Mouse (Mus musculus) forebrain, embryonic 15.5 days (tissue): ENCODE results near the gene Trim54. TPM values are rescaled to one million over a fixed set of nuclear protein-coding genes. Genes with fewer than 3 reads are reported as not detected.

Experiments
- ATAC-seq: fragments of 200-750 bp; cut with Nextera tagmentation; replicated peaks from 2 replicates; pipeline ENCODE4 v1.8.0; 2017; ENCODE audit warnings: mild to moderate bottlenecking, moderate TSS enrichment, moderate library complexity
- H3K27ac ChIP-seq: fragments of 300-500 bp; sonication (generic); replicated peaks from 2 replicates; pipeline ENCODE4 v1.5.1; 2015; ENCODE audit warnings: mild to moderate bottlenecking, inconsistent platforms
- H3K27me3 ChIP-seq: fragments of 300-500 bp; sonication (generic); 2 replicates; pipeline ENCODE4 v1.6.1; 2015; ENCODE audit warnings: inconsistent platforms
- H3K36me3 ChIP-seq: fragments of 300-500 bp; sonication (generic); 2 replicates; pipeline ENCODE4 v1.6.1; 2015; ENCODE audit warnings: mild to moderate bottlenecking, inconsistent platforms
- H3K4me1 ChIP-seq: fragments of 300-500 bp; sonication (generic); 2 replicates; pipeline ENCODE4 v1.6.1; 2015; ENCODE audit warnings: inconsistent platforms
- H3K4me2 ChIP-seq: fragments of 300-500 bp; sonication (generic); replicated peaks from 2 replicates; pipeline ENCODE4 v1.6.1; 2015; ENCODE audit warnings: mild to moderate bottlenecking, inconsistent platforms
- H3K4me3 ChIP-seq: fragments of 300-500 bp; sonication (generic); 2 replicates; pipeline ENCODE4 v1.5.1; 2015; ENCODE audit warnings: mild to moderate bottlenecking, inconsistent platforms
- H3K9ac ChIP-seq: fragments of 300-500 bp; sonication (generic); replicated peaks from 2 replicates; pipeline ENCODE4 v1.6.1; 2015; ENCODE audit warnings: mild to moderate bottlenecking, inconsistent platforms
- H3K9me3 ChIP-seq: fragments of 300-500 bp; sonication (generic); 2 replicates; pipeline ENCODE4 v1.6.1; 2016; ENCODE audit warnings: inconsistent platforms
- WGBS: fragments of 180-500 bp; shearing (Covaris S2); methylation state at CpG from one replicate; pipeline ENCODE4 v1.1.7; 2015; ENCODE audit warnings: mixed read lengths; 5-methylcytosine and 5-hydroxymethylcytosine counted together
- polyA plus RNA-seq: library from polyadenylated mRNA; unstranded; fragments of >200 nt; fragmentation: Nextera tagmentation; extraction: Ambion mirVana; gene quantifications from 2 replicates; pipeline ENCODE4 v1.2.1, GENCODE M21; 2015

The Trim54 gene
- polyA plus RNA-seq, 1 experiment from 2014 or later: not detected

- Histone ChIP-seq H3K9me3 (no peaks in the 10 kb centered on the region), H3K4me3 (no peak overlapping the region), H3K27ac (no peak overlapping the region), H3K36me3 (peaks cover 89% of the 10 kb centered on the region), H3K9ac (no peak overlapping the region), H3K4me1 (no peaks in the 10 kb centered on the region), H3K4me2 (no peak overlapping the region), H3K27me3 (no peaks in the 10 kb centered on the region)
- no peak for ATAC-seq
Observed at GRCm38 (mm10) chr5:31162462-31162861, 46.0 kb downstream of the Trim54 start.

- Histone ChIP-seq H3K4me3 (no peak overlapping the region), H3K9ac (no peak overlapping the region), H3K27ac (no peak overlapping the region), H3K4me2 (no peak overlapping the region), H3K36me3 (peaks cover 89% of the 10 kb centered on the region), H3K27me3 (no peaks in the 10 kb centered on the region), H3K4me1 (no peaks in the 10 kb centered on the region), H3K9me3 (no peaks in the 10 kb centered on the region)
- 83% methylated on average over 1 of the region's 1 CpGs for WGBS
- no peak for ATAC-seq
Observed at GRCm38 (mm10) chr5:31164878-31165277, 48.4 kb downstream of the Trim54 start.

- no peaks in the 10 kb centered on the region for H3K4me1 ChIP-seq
- H3K9ac ChIP-seq: no peak overlapping the region
- H3K9me3 ChIP-seq: no peaks in the 10 kb centered on the region
- peaks cover 93% of the 10 kb centered on the region for H3K36me3 ChIP-seq
- H3K27me3 ChIP-seq: no peaks in the 10 kb centered on the region
- ATAC-seq: no peak
- H3K4me3 ChIP-seq: no peak overlapping the region
- no peak overlapping the region for H3K4me2 ChIP-seq
- no peak overlapping the region for H3K27ac ChIP-seq
- 85% methylated on average over 4 of the region's 4 CpGs for WGBS
Observed at GRCm38 (mm10) chr5:31168630-31169029, 52.1 kb downstream of the Trim54 start.

- peak overlapping the region; percentile 99 for H3K27ac ChIP-seq
- H3K4me1 ChIP-seq: peaks cover 22% of the 10 kb centered on the region
- H3K9me3 ChIP-seq: no peaks in the 10 kb centered on the region
- WGBS: under 1% methylated on average over 25 of the region's 25 CpGs
- H3K27me3 ChIP-seq: no peaks in the 10 kb centered on the region
- peaks cover under 1% of the 10 kb centered on the region; the same call in 1 of the 2 replicates for H3K36me3 ChIP-seq
- H3K9ac ChIP-seq: peak overlapping the region; percentile 82
- ATAC-seq: peak; percentile 67
- peak overlapping the region; percentile 92 for H3K4me3 ChIP-seq
- peak overlapping the region; percentile 98 for H3K4me2 ChIP-seq
Observed at GRCm38 (mm10) chr5:31179301-31179765, 62.8 kb downstream of the Trim54 start.

GRCm38 (mm10) chr5:31179766-31180630 lies 63.5 kb downstream of the Trim54 start, which contains the start of the genes Gm29609 and Gtf3c2:
TSS of gene Gm29609 (minus strand) at chr5:31179911.
TSS of gene Gtf3c2 (minus strand) at chr5:31180144.
- Histone ChIP-seq H3K4me1 (peaks cover 22% of the 10 kb centered on the region), H3K36me3 (no peaks in the 10 kb centered on the region; the same call in 1 of the 2 replicates), H3K9ac (peak within 1 kb of the TSS; percentile 82), H3K4me3 (peak within 1 kb of the TSS; percentile 92), H3K9me3 (no peaks in the 10 kb centered on the region), H3K27ac (peak within 1 kb of the TSS; percentile 99), H3K4me2 (peak within 1 kb of the TSS; percentile 98), H3K27me3 (no peaks in the 10 kb centered on the region)
- under 1% methylated on average over 59 of the region's 59 CpGs for WGBS
- peak; percentile 99 for ATAC-seq

- no peak overlapping the region for H3K9ac ChIP-seq
- no peak overlapping the region for H3K4me2 ChIP-seq
- H3K4me3 ChIP-seq: no peak overlapping the region
- no peak overlapping the region for H3K27ac ChIP-seq
- no peaks in the 10 kb centered on the region for H3K27me3 ChIP-seq
- no peak for ATAC-seq
- H3K36me3 ChIP-seq: no peaks in the 10 kb centered on the region
- no peaks in the 10 kb centered on the region for H3K9me3 ChIP-seq
- 94% methylated on average over 9 of the region's 9 CpGs for WGBS
- H3K4me1 ChIP-seq: peaks cover 22% of the 10 kb centered on the region
Observed at GRCm38 (mm10) chr5:31181183-31181770, 64.8 kb downstream of the Trim54 start.

GRCm38 (mm10) chr5:31183678-31184077 lies 67.2 kb downstream of the Trim54 start:
- Histone ChIP-seq H3K27ac (no peak overlapping the region), H3K27me3 (no peaks in the 10 kb centered on the region), H3K4me3 (no peak overlapping the region), H3K4me1 (peaks cover 10% of the 10 kb centered on the region), H3K9me3 (no peaks in the 10 kb centered on the region), H3K36me3 (peaks cover 20% of the 10 kb centered on the region), H3K9ac (no peak overlapping the region), H3K4me2 (no peak overlapping the region)
- WGBS: 69% methylated on average over 4 of the region's 4 CpGs
- no peak for ATAC-seq

Other genes starting within 250 kb of the Trim54 start
- 48.1 and 50.9 TPM in 2 replicates for gene Tmem214, start 248.7 kb upstream of the Trim54 start, polyA plus RNA-seq
- 23.2 and 23.9 TPM in 2 replicates for gene Agbl5, start 228.0 kb upstream of the Trim54 start, polyA plus RNA-seq
- gene Ost4, start 208.9 kb upstream of the Trim54 start, polyA plus RNA-seq: 243 and 273 TPM in 2 replicates
- gene Emilin1, start 203.3 kb upstream of the Trim54 start, polyA plus RNA-seq: 12.0 and 12.9 TPM in 2 replicates
- 5.1 and 5.5 TPM in 2 replicates for gene Khk, start 195.3 kb upstream of the Trim54 start, polyA plus RNA-seq
- 15.9 and 18.5 TPM in 2 replicates for gene Cgref1, start 171.1 kb upstream of the Trim54 start, polyA plus RNA-seq
- 123 and 127 TPM in 2 replicates for gene Preb, start 156.4 kb upstream of the Trim54 start, polyA plus RNA-seq
- gene Tcf23, start 148.1 kb upstream of the Trim54 start, polyA plus RNA-seq: not detected in 2 replicates
- 144 and 153 TPM in 2 replicates for gene Atraid, start 68.4 kb upstream of the Trim54 start, polyA plus RNA-seq
- gene Slc5a6, start 67.8 kb upstream of the Trim54 start, polyA plus RNA-seq: 13.6 and 16.0 TPM in 2 replicates
- 17.6 and 19.8 TPM in 2 replicates for gene Cad, start 61.9 kb upstream of the Trim54 start, polyA plus RNA-seq
- gene Dnajc5g, start 10.4 kb upstream of the Trim54 start, polyA plus RNA-seq: not detected in 2 replicates
- gene Slc30a3, start 8.5 kb upstream of the Trim54 start, polyA plus RNA-seq: 1.5 and 2.2 TPM in 2 replicates
- gene Ucn, start 22.1 kb downstream of the Trim54 start, polyA plus RNA-seq: not detected in 2 replicates
- 54.6 and 54.8 TPM in 2 replicates for gene Mpv17, start 37.5 kb downstream of the Trim54 start, polyA plus RNA-seq
- 1.2 and 1.8 TPM in 2 replicates for gene Gm29609, start 63.2 kb downstream of the Trim54 start, polyA plus RNA-seq
- gene Gtf3c2, start 63.4 kb downstream of the Trim54 start, polyA plus RNA-seq: 69.5 and 75.4 TPM in 2 replicates
- 138 and 143 TPM in 2 replicates for gene Snx17, start 76.5 kb downstream of the Trim54 start, polyA plus RNA-seq
- 78.8 and 87.0 TPM in 2 replicates for gene Eif2b4, start 76.7 kb downstream of the Trim54 start, polyA plus RNA-seq
- gene Zfp513, start 85.6 kb downstream of the Trim54 start, polyA plus RNA-seq: 16.3 and 17.7 TPM in 2 replicates
- gene Ppm1g, start 104.0 kb downstream of the Trim54 start, polyA plus RNA-seq: 170 TPM in 2 replicates
- gene Nrbp1, start 124.2 kb downstream of the Trim54 start, polyA plus RNA-seq: 156 and 157 TPM in 2 replicates
- gene Gm9970, start 124.5 kb downstream of the Trim54 start, polyA plus RNA-seq: 0.34 TPM in 1 of 2 replicates, not detected in the other
- 1.7 and 2.4 TPM in 2 replicates for gene Krtcap3, start 135.0 kb downstream of the Trim54 start, polyA plus RNA-seq
- gene Ift172, start 174.4 kb downstream of the Trim54 start, polyA plus RNA-seq: 36.0 and 38.0 TPM in 2 replicates
- 89.2 and 90.3 TPM in 2 replicates for gene Fndc4, start 179.4 kb downstream of the Trim54 start, polyA plus RNA-seq
- gene Gckr, start 180.7 kb downstream of the Trim54 start, polyA plus RNA-seq: 0.27 and 0.45 TPM in 2 replicates